Mouse (Mus musculus) ovary, adult 10 weeks (tissue): ENCODE measurements around the gene Slc44a1. TPM values are rescaled to one million over a fixed set of nuclear protein-coding genes. Genes with fewer than 3 reads are reported as not detected.

ENCODE experiments used
- polyA plus RNA-seq: library from polyadenylated mRNA; stranded (reverse); fragments of 350-450 nt; fragmentation: Illumina TruSeq; extraction: RNeasy Lipid Tissue Mini Kit (QIAGEN cat#74804); gene quantifications from one replicate; pipeline ENCODE4 v1.2.3, GENCODE M21; 2014

The Slc44a1 gene
- 168 TPM for polyA plus RNA-seq

DNA sequence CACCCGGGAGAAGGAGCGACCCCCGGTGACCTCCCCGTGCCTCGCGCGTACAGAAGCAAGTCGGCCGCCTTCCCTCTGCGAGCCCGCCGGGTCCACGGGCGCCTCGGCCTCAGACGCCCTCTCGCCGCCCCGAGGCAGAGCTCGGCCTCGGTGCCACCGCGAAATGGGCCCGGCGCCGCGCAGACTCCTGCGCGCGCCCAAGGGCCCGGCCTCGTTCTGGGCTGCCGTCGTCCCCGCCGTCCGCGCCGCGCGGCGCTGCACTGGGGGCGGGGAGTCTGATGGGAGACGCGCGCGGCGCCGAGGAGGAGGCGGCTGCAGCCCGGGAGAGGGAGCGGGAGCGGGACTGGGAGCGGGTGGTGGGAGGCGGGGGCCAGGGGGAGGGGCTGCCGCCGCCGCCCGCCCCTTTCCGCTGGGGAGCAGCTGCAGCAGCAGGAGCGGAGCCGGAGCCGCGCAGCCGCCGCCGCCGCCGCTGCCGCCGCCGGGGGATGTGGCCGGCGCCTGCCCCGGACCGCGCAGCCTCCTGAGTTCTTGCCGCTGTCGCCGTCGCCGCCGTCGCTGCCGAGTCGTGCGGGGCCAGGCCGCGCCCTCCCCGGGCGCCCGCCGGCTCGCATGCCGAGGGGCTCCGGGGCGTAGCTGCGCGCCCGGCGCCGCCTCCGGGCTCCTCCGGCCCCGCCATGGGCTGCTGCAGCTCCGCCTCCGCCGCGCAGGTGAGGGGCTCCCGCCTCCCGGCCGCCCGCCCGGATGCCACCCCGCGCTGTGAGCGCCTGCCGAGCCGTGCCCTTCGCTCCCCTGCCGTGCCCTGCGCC is at the start of gene Slc44a1:
Gene Slc44a1 (plus strand): TSS at position 404 of the 806 bp plus-strand sequence.

DNA sequence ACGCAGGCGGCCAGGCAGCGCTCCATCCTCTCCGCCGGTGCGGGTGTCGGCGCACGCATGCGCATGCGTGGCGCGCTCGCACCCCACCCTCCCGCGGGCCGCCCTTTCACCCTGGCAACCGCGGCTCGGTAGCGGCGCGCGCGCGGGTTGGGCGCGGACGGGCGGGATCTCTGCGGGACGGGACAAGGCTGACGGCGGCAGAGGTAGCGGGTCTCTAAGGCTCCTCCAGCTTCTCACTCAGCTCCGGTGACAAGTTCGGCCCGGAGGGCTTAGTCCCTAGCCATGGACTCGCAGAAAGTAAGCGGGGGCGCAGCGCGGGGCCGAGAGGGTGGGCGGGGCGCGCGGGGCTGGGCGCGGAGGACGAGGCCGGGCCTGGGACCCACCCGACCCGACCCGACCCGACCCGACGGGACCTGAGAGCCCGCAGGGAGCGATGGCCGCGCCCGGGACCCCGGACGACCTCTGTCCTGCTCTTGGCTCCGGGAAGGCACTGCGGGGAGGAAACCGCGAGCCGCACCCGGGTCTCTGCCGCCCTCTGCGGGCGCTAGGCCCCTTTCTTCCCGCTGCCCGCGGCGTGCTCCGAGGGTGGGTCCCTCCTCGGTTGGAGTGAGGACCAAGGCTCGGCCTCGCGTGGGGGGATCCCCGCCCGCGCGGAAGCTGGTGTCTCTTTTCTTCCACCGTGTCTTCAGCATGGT is 191.2 kb downstream of the Slc44a1 start, which contains the start of gene Fsd1l:
Gene Fsd1l (plus strand): TSS at position 156 of the 695 bp plus-strand sequence.

Other genes starting within 250 kb of the Slc44a1 start
- gene Fsd1l, start 191.1 kb downstream of the Slc44a1 start, polyA plus RNA-seq, result 19.2 TPM